Mouse (Mus musculus) forebrain, postnatal 0 days (tissue): ENCODE measurements around the gene Serpina5. TPM values are rescaled to one million over a fixed set of nuclear protein-coding genes. Genes with fewer than 3 reads are reported as not detected.
A peak's percentile ranks its signal among the peaks of the same experiment; 100 is the strongest.

Experiments used
- ATAC-seq: fragments of 200-750 bp; cut with Nextera tagmentation; 2 replicates; pipeline ENCODE4 v1.8.0; 2017; ENCODE audit warnings: mild to moderate bottlenecking, moderate library complexity
- DNase-seq: peaks from one replicate; pipeline ENCODE4 v3.0.0-alpha.2; 2015
- H3K27ac ChIP-seq: fragments of 300-500 bp; sonication (generic); 2 replicates; pipeline ENCODE4 v1.5.1; 2014; ENCODE audit warnings: low read depth, mild to moderate bottlenecking, antibody characterized with exemption, low read length, moderate library complexity, mixed read lengths
- H3K27me3 ChIP-seq: fragments of 300-500 bp; sonication (generic); 2 replicates; pipeline ENCODE4 v1.6.1; 2014; ENCODE audit warnings: mild to moderate bottlenecking, low read length, mixed read lengths; ENCODE audit not compliant: insufficient read depth
- H3K36me3 ChIP-seq: fragments of 300-500 bp; sonication (generic); 2 replicates; pipeline ENCODE4 v1.6.1; 2014; ENCODE audit warnings: mild to moderate bottlenecking, moderate library complexity; ENCODE audit not compliant: insufficient read depth
- H3K4me1 ChIP-seq: fragments of 300-500 bp; sonication (generic); 2 replicates; pipeline ENCODE4 v1.6.1; 2014; ENCODE audit warnings: antibody characterized with exemption; ENCODE audit not compliant: insufficient read depth
- H3K4me2 ChIP-seq: fragments of 300-500 bp; sonication (generic); 2 replicates; pipeline ENCODE4 v1.6.1; 2014; ENCODE audit warnings: low read depth, mild to moderate bottlenecking, moderate library complexity
- H3K4me3 ChIP-seq: fragments of 300-500 bp; sonication (generic); 2 replicates; pipeline ENCODE4 v1.5.1; 2014; ENCODE audit warnings: low read depth, low read length, mixed read lengths
- H3K9ac ChIP-seq: fragments of 300-500 bp; sonication (generic); 2 replicates; pipeline ENCODE4 v1.6.1; 2014; ENCODE audit warnings: mild to moderate bottlenecking
- H3K9me3 ChIP-seq: fragments of 300-500 bp; sonication (generic); 2 replicates; pipeline ENCODE4 v1.6.1; 2016; ENCODE audit warnings: low read length
- CTCF ChIP-seq: sonication (generic); IDR thresholded peaks from 2 replicates; pipeline ENCODE4 v1.5.1; 2016; ENCODE audit warnings: antibody characterized with exemption, control low read depth, low read depth
- WGBS: fragments of 180-500 bp; shearing (Covaris S2); extraction: QIAGEN DNeasy Blood & Tissue Kit; methylation state at CpG from one replicate; pipeline ENCODE4 v1.1.7; 2014; 5-methylcytosine and 5-hydroxymethylcytosine counted together
- polyA plus RNA-seq: library from polyadenylated mRNA; unstranded; fragments of >200 nt; fragmentation: Nextera tagmentation; extraction: Ambion mirVana; gene quantifications from 2 replicates; pipeline ENCODE4 v1.2.1, GENCODE M21; 2015
- total RNA-seq: library from RNA; depleted of rRNA; stranded (reverse); fragments of >200 nt; gene quantifications from 2 replicates; pipeline ENCODE4 v1.2.3, GENCODE M21; 2014

The Serpina5 gene
- total and polyA plus RNA-seq, 2 experiments from 2014 or later = not detected

DNA sequence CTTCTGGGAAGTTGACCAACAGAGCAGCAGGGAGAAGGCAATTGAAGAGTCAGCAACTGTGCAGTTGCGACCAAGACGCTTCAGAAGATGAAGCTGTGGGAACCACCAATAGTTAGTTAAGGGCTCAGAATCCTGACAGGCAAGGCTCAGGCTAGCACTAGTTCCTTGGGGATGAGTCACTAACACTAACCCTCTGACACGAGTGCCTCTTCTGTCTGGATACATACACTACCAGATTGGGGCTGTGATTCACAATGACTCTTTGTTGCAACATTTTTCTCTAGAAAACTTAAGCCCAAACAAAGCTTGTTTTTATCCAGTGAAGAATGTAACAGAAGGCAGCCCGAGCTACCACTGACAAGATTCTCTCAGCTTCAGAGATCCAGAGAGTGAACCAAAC is 35.9 kb upstream of the Serpina5 start:
- TF ChIP-seq CTCF = no peak
- Histone ChIP-seq H3K27me3 (no peaks in the 10 kb centered on the region), H3K4me1 (no peaks in the 10 kb centered on the region), H3K4me3 (no peak overlapping the region), H3K9me3 (no peaks in the 10 kb centered on the region), H3K9ac (no peak overlapping the region), H3K36me3 (no peaks in the 10 kb centered on the region), H3K4me2 (no peak overlapping the region), H3K27ac (no peak overlapping the region)
- ATAC-seq (no peak), DNase-seq (no peak)
- WGBS = 69% methylated on average over 4 of the region's 4 CpGs

DNA sequence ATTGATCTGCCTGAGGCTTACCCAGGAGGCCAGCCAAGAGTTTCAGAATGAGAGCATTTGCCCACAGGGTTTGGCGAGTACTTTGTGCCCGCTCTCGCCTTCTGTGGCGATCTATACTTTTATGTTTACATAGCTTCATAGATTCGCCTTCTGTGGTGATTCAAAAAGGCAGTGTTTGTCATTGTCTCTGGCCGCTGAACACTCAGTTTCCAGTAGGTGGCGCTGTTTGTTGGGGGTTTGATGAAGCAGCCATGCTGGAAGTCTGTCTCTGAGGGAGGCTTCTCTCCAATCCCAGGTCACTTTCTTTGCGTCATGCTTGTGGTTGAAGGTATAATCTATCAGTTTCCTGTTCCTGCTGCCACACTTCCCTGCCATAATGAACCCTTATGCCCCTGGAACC is 34.7 kb upstream of the Serpina5 start:
- ATAC-seq = 0 out of 2 replicates have a peak, but pooled peaks have one; percentile 39
- H3K4me3 ChIP-seq = no peak overlapping the region
- DNase-seq = peak; percentile 81
- TF ChIP-seq CTCF = peak; percentile 81
- no peak overlapping the region for H3K9ac ChIP-seq
- H3K9me3 ChIP-seq = no peaks in the 10 kb centered on the region
- 23% methylated on average over 8 of the region's 8 CpGs for WGBS
- H3K36me3 ChIP-seq = no peaks in the 10 kb centered on the region
- H3K27me3 ChIP-seq = no peaks in the 10 kb centered on the region
- no peaks in the 10 kb centered on the region for H3K4me1 ChIP-seq
- H3K4me2 ChIP-seq = no peak overlapping the region
- no peak overlapping the region for H3K27ac ChIP-seq

DNA sequence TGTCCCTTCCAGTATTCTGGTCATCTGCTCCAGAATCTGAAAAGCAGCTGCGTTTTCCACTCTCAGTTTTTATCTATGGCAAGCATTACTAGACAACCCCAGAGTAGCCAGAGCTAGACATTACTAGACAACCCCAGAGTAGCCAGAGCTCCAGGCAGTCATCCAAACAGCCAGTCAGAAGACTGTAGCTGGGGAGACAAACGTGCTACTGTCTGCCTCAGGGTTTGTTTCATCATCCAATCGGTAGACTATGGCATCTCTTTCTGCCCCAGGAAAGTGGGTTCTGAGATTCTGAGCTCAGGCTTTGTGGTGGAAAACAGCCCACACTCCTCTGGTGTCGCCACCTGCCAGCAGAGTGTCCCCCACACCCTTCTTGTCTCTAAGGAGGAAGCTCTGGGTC is 33.4 kb upstream of the Serpina5 start:
- no peak overlapping the region for H3K27ac ChIP-seq
- no peaks in the 10 kb centered on the region for H3K36me3 ChIP-seq
- H3K27me3 ChIP-seq = no peaks in the 10 kb centered on the region
- H3K4me2 ChIP-seq = peak overlapping the region; percentile 29; the same call in 1 of the 2 replicates
- DNase-seq (peak; percentile 73), ATAC-seq (peak; percentile 82)
- H3K9ac ChIP-seq = no peak overlapping the region
- H3K9me3 ChIP-seq = no peaks in the 10 kb centered on the region
- TF ChIP-seq CTCF = no peak
- peak overlapping the region; percentile 17; the same call in 1 of the 2 replicates for H3K4me3 ChIP-seq
- WGBS = 11% methylated on average over 4 of the region's 4 CpGs
- H3K4me1 ChIP-seq = no peaks in the 10 kb centered on the region

DNA sequence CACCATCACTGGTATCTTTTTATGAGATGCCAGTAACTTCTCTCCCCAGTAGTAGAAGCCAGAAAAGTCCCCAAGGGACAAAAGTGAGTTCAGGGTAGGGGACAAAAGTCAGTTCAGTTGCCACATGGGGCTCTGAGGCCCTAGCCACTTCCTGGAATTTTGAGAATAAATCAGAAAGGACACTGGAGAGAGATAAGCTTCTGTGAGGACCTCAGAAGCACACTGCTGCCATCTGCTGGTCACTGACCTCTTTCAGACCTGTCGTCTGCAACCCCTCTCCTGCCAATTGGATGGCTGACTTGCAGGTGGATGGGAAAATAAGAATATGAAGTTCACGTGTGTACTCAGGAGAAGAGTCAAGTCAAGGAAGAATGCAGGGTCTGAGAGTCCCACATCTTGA is 31.3 kb upstream of the Serpina5 start:
- no peak overlapping the region for H3K4me3 ChIP-seq
- 10% methylated on average over 2 of the region's 2 CpGs for WGBS
- peak; percentile 84 for DNase-seq
- H3K36me3 ChIP-seq = no peaks in the 10 kb centered on the region
- no peak overlapping the region for H3K27ac ChIP-seq
- peak; percentile 60; the same call in 1 of the 2 replicates for ATAC-seq
- TF ChIP-seq CTCF = peak; percentile 81
- H3K27me3 ChIP-seq = no peaks in the 10 kb centered on the region
- H3K9ac ChIP-seq = no peak overlapping the region
- H3K4me1 ChIP-seq = no peaks in the 10 kb centered on the region
- H3K9me3 ChIP-seq = no peaks in the 10 kb centered on the region
- no peak overlapping the region for H3K4me2 ChIP-seq

GRCm38 (mm10) chr12:104071708-104072107 is 29.2 kb upstream of the Serpina5 start:
- H3K9me3 ChIP-seq = no peaks in the 10 kb centered on the region
- H3K4me1 ChIP-seq = no peaks in the 10 kb centered on the region
- H3K36me3 ChIP-seq = no peaks in the 10 kb centered on the region
- no peak overlapping the region for H3K27ac ChIP-seq
- H3K4me2 ChIP-seq = no peak overlapping the region
- no peak for DNase-seq
- WGBS = 38% methylated on average over 1 of the region's 1 CpGs
- H3K4me3 ChIP-seq = no peak overlapping the region
- TF ChIP-seq CTCF = no peak
- H3K9ac ChIP-seq = no peak overlapping the region
- no peaks in the 10 kb centered on the region for H3K27me3 ChIP-seq
- ATAC-seq = no peak

DNA sequence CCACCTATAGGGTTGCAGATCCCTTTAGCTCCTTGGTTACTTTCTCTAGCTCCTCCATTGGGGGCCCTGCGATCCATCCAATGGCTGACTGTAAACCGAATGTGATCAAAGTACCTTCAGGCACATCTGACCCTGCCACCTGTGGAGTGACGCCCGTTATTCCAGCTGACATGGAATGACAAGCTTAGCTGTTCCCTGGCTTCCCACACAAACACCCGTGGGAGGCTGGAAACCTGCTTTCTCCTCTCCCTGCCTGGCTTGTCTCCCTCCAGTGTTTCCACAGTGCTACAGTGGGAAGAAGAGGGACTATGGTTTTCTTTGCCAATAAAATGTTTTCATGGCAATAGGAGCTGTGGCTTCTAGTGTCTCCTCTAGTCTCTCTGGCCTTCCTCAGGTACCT is 28.6 kb upstream of the Serpina5 start:
- no peak overlapping the region for H3K9ac ChIP-seq
- no peak for TF ChIP-seq CTCF
- ATAC-seq = no peak
- H3K36me3 ChIP-seq = no peaks in the 10 kb centered on the region
- no peaks in the 10 kb centered on the region for H3K4me1 ChIP-seq
- no peaks in the 10 kb centered on the region for H3K9me3 ChIP-seq
- no peaks in the 10 kb centered on the region for H3K27me3 ChIP-seq
- no peak overlapping the region for H3K27ac ChIP-seq
- no peak for DNase-seq
- no peak overlapping the region for H3K4me2 ChIP-seq
- H3K4me3 ChIP-seq = no peak overlapping the region
- 68% methylated on average over 5 of the region's 5 CpGs for WGBS

GRCm38 (mm10) chr12:104090119-104090518 is 10.8 kb upstream of the Serpina5 start:
- no peak overlapping the region for H3K9ac ChIP-seq
- H3K4me3 ChIP-seq = no peak overlapping the region
- H3K4me1 ChIP-seq = no peaks in the 10 kb centered on the region
- H3K9me3 ChIP-seq = 0 out of 2 replicates have a peak, but pooled peaks cover 3% of the 10 kb centered on the region
- no peak overlapping the region for H3K27ac ChIP-seq
- TF ChIP-seq CTCF = no peak
- H3K4me2 ChIP-seq = no peak overlapping the region
- DNase-seq = no peak
- H3K27me3 ChIP-seq = no peaks in the 10 kb centered on the region
- ATAC-seq = no peak
- no peaks in the 10 kb centered on the region for H3K36me3 ChIP-seq
- 78% methylated on average over 2 of the region's 2 CpGs for WGBS
